Mouse (Mus musculus) adrenal gland, adult (tissue): Measurements from ENCODE around the gene Sgk2.

Experiments used
- DNase-seq, 2 experiments: peaks; one replicate each; pipeline ENCODE4 v3.0.0; 2022 to 2023; ENCODE audit warnings: low spot score in 1 of 2; ENCODE audit not compliant: inconsistent age in 2 of 2

Sgk2 gene

DNA sequence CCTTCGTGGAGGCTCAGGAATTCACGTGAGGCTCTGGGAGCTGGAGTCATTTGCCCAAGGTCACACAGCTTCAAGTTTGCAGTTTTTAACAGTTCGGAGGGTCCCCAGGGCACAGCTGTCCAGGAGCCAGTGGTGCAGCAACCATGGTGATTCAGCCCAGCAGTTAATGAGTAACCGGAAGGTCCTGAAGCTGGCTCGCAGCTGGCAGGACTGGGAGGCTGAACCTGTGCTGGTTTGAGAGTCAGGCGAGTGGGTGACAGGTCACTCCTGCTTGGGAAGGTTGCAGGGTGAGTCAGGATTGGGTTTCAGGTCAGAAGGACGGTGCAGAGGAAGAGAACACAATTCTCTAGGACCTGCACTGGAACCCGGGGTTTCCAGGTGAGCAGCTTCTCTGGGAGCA is at the start of gene Sgk2:
Gene Sgk2 (plus strand): TSS at position 113 of the 400 bp plus-strand sequence.
- DNase-seq = peak in 1 of 2 experiments; percentile 68

- DNase-seq = no peak
Observed at GRCm38 (mm10) chr2:162939562-162939961, 47.6 kb upstream of the Sgk2 start.

GRCm38 (mm10) chr2:162943148-162943846 is 43.8 kb upstream of the Sgk2 start, which contains the start of gene L3mbtl1:
Gene L3mbtl1, plus strand, starts transcription at chr2:162943472.
- peak; percentile 31 to 76 for DNase-seq

DNA sequence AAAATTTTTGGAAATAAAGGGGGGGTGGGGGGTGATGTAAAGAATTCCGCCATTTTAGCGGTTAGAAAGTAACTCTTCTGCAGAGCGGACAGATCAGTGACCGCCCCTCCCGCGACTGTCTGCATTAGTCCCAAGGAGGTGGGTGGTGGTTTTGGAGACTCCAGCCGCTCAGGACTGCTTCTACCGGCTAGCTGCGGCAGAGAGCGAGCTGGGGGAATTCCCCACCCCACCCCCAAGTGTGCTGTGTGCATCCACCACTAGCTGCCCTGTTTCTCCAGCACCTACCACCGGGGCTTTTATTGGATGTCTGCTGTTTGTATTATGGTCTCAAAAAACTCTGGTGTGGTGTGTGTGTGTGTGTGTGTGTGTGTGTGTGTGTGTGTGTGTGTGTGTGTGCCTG is 43.2 kb upstream of the Sgk2 start:
- no peak for DNase-seq

DNA sequence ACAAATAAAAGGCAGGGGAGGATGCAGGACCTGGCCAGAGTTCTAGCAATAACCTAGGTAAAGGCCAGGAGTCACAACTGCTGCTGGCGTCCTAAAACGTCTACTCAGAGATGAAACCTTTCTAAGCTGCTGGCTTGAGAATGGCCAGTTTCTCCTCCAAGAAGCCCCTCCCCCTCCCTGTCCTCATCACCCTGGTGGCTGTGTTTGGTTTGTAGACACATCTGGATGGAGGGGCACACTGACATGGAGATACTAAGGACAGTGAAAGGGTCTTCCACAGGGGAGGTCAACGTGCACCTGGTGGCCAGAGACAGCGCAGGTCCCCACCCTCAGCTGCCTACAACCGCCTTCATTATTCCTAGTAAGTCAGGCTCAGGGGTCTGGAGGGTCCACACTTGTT is 40.2 kb upstream of the Sgk2 start:
- no peak for DNase-seq

GRCm38 (mm10) chr2:162947736-162948135 is 39.4 kb upstream of the Sgk2 start:
- no peak for DNase-seq

- DNase-seq = no peak
Observed at GRCm38 (mm10) chr2:162948221-162948620, 38.9 kb upstream of the Sgk2 start.

DNA sequence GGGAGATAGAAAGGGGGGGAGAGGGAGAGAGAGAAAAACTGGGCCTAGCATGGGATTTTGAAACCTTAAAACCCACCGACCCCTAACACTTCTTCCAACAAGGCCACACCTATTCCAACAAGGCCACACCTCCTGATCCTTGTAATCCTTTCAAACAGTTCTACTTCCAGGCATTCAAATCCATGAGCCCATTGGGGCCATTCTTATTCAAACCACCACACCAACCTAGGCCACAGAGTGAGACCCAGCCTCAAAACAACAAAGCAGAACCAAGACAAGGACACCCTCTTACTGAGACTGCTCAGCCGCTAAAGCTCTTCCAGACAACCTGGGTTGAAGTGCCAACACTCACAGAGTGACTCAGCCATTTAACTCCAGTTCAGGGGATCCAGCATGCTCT is 36.4 kb upstream of the Sgk2 start:
- no peak for DNase-seq

- DNase-seq = no peak
Observed at GRCm38 (mm10) chr2:162956843-162957242, 30.3 kb upstream of the Sgk2 start.

DNA sequence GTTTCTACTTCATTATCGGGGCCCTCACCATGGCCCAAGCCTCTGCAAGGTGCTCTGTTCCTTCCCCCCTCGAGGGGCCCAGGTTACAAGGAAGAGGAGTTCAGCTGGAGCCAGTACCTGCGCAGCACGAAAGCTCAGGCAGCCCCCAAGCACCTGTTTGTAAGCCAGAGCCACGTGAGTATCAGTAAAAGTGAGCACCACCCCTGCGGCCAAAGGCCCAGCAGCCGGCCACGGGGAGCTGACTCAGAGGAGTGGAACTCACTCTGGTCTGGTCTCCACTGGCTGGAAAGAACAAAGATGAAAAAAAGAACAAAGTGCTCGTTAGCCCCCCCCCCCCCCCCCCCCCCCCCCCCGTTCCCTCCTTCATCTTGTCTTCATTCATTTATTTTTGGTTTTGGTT is 25.8 kb upstream of the Sgk2 start:
- no peak for DNase-seq

DNA sequence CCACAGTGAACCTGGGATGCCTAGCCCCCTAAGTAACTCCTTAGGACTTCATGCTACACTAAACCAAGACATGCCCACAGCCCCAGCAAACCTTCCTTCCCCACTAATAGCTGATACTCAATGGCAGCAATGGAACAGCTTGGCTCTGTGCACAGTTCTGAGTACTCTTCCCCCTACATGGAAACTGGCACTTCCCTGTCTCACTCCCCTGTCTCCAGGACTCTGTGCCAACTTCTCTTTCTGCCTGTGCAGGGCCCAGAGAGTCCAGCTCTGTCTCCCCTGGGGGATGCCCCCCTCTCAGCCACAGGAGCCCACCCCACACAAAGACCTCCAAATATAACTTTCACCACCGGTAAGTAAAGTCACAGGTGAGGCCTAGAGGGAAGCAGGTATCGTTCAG is 20.4 kb upstream of the Sgk2 start:
- DNase-seq = no peak

DNA sequence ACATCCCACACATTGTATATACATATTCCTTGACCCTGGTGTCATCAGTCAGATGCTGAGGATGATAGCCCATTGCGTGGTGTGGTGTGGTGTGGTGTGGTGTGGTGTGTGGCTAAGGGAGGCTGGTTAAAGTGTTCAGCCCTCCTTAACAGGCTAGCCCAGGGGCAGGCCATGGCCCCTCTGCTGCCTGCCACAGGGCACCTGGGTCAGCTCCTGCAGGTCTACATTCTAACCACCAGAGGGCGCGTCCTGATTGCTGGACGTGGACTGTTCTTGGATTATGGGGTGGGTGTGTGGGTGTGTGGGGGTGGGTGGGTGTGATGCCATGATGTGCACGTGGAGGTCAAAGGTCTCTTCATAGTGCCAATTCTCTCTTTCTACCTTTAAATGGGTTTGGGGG is 18.8 kb upstream of the Sgk2 start:
- DNase-seq = peak; percentile 51 to 79

DNA sequence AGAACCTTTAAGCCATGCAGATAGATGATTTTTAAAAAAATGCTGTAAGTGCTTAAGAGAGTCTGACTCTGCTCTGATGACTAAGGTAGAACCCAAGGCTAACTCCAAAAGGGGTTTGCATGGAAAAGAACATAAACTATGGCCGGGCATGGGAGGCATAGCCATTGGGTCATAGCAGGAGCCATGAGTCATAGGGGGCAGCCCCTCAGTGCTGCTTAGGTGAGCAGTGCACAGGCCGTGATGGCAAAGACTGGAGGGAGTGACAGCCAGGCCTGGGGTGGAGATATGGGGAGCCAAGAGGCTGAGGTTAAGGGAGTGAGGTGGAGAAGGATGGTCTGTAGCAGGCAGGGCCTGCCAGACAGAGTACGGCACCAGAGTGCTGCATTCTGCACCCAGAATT is 18.0 kb upstream of the Sgk2 start:
- peak in 1 of 2 experiments; percentile 52 for DNase-seq

DNA sequence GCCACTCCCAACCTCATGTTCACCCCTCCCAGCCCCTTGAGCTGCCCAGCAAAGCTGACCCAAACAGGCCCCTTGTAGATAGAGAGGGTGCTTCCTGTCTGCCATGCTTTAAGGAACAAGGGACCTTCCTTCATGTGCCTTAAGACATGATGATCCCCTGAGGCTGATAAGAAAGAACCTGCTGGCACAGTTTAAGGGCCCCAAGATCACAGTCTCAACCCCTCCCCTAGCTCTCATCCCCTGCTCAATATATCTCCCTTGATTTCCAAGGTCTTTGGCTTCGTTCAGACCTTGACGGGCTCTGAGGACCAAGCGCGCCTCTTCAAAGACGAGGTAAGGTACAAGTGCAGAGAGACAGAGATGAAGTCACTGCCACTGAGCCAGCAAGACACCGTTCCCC is 16.2 kb upstream of the Sgk2 start:
- DNase-seq = peak; percentile 48 to 75

DNA sequence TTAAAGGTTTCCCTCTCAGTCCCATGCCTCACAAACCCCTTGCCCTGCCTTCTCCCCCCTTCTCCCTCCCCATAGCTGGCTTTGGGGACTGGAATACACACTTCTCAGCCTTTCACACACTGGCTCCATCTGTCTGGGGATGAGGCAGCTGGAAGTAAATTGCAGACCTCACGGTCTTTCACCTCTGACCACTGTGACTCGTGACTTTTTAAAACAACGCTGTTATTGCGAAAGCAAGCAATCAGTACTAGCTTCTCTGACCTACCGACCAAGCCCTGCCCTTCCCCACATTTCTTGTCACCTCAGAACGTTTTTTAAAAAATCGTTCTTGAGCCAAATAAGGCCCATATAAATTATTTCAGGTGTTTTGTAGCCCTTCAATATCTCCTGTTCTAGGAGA is 14.4 kb upstream of the Sgk2 start:
- DNase-seq = no peak

DNA sequence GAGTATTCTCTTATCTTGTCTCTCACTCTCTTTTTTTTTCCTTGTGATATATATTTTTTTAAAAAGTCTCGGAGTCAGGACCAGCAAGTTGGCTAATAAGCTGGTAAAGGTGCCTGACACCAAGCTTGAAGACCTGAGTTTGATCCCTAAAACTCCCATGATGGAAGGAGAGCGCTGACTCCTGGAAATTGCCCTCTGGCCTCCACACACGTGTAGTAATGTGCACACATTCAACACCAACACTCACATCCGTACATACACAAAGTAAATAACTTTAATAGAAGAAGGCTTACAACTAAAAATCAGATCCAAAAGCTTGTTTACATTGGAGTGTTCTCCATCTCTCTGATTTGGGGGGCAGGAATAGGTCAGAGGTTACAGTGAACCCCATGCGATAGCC is 13.9 kb upstream of the Sgk2 start:
- DNase-seq = no peak

DNA sequence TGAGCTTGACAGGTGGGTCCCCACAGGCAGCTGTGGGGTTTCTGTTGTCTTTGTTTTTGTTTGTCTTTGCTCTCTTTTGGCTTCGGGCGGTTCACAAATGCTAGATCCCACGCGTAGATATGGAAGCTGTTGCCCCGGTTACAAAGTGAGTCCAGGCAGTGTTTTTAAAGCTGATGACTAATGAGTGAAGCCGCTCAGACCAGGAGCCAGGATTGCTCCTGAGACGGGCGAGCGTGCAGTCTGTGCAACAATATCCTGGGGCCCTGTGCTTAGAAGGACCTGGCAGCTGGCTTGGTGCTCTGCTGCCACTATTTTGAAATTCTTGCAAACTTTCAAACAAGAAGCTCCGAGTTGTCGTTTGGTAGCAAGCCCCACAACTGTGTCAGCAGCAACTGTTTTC is 13.5 kb upstream of the Sgk2 start:
- peak in 1 of 2 experiments; percentile 75 for DNase-seq

DNA sequence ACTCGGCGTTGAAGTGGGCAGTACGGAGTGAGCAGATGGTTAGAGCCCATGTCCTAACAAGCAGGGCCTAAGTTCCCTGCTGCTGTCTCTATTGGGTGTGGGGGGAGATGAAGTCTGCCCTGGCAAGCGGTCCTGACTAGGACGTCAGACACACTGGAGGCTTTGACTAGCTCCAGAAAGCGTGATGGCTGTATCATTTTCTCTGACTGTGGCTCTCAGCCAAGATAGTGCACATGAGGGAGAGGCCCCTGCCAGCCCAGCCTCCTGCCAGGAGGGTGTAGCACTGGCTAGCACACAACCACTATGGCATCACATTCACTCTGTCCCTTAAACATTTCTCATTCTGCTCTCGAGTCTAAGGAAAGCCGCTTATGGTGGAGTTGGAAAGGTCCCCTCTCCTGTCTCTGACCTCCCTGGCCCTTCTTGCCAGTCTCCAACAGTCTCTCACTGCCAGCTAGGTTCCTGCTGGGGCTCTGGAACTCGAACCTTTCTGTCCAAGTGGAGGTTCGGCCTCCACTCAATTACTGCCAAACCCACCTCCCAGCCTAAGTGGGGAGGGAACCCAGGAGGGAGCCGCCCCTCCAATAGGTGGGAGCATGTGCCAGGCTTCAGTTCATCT is 11.9 kb upstream of the Sgk2 start:
- peak in 1 of 2 experiments; percentile 66 for DNase-seq

DNA sequence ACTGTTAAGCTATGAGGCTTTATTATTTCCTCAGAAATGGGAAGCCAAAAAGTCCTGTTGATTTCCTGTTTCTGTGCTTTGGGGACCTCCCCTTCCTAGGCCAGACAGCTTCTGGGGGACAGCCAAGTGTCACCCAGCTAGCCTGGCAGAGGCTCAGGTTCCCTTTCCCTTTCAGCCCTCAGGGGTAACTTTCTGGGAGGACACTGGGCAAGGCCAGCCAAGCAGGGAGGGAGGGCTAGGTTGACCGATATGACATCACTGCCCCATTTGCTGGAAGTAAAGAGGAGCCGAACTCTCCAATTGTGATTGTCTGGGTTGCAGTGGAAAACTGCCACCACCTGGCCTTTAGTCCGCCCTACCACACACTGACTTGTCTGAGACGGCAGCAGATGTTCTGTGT is 11.1 kb upstream of the Sgk2 start:
- DNase-seq = peak; percentile 63 to 83

- no peak for DNase-seq
Observed at GRCm38 (mm10) chr2:162984381-162984780, 2.7 kb upstream of the Sgk2 start.

- DNase-seq = peak in 1 of 2 experiments; percentile 71
Observed at GRCm38 (mm10) chr2:162985923-162986322, 1.2 kb upstream of the Sgk2 start.

DNA sequence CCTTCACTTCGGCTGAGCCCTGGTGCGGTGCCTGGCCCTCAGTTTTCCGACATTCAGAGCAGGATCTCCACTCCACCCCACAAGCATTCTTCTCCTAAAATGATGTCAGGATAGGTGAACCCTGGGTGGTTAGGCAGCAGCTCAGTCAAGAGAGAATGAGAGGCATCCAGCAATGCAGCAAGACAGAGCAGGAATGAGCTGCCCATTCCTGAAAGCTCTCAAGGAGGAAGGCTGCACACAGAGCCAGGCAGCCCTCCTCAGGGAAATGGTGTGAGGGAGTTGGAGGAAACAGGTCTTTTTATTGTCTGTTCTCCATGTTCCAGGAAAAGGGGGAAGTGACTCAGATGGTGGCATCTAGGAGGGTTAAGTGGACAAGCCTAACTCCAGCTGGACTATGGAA is 366 bp upstream of the Sgk2 start:
- no peak for DNase-seq

- no peak for DNase-seq
Observed at GRCm38 (mm10) chr2:162988235-162988634, 1.1 kb downstream of the Sgk2 start.
